14 mouse cellular contexts compared by ENCODE assay signal in the genomic region with DNA sequence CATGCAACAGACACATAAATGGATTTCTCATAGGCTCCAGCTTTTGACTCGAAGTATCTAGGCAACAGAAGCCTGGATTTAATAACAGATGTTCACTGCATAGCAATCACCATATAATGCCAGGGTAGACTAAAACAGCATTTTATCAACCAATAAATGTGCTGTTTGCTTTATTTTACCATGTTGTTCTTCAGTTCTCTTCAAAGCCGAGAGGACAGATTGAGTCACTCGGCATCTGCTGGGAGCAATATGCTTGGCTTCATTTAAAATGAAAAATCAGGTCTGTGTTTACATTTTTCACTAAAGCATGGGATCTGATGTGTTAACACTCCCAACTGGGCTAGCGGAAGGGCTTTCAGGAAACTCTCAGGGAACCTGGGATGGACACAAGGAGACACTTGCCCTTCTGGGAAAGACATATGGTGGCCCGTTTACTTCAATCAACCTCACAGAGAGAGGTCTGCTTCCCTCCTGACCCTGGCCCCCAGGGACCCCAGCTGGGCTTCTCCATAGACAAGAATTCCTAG.
DNase-seq lines count a peak whose midpoint lies in the region; ATAC-seq and TF ChIP-seq lines count a peak whose summit lies in the region.
"Had no signal": no experiment of that assay in that cellular context is flagged by ENCODE, and none has a peak within 500 bp of the region (broad histone marks: within the 10 kb centered on the region; RNA-seq: fewer than 3 reads in every experiment).

No protein-coding gene starts in this region.

- 23% methylated on average over 5 of the region's 5 CpGs for WGBS in hindbrain, embryonic 15.5 days
- WGBS in midbrain, postnatal 0 days: 19% methylated on average over 5 of the region's 5 CpGs
- WGBS in heart, embryonic 11.5 days (ENCODE audit: insufficient replicate concordance): 66% methylated on average over 5 of the region's 5 CpGs

- no peak for ATAC-seq in hindbrain, embryonic 15.5 days (ENCODE audit: low FRiP score, low read depth)
- ATAC-seq in midbrain, postnatal 0 days (ENCODE audit: low FRiP score): no peak
- ATAC-seq in heart, embryonic 11.5 days (replicated peaks; ENCODE audit: insufficient number of reproducible peaks, low FRiP score, low TSS enrichment): no peak
- ATAC-seq: CD4-positive, CD25-positive, alpha-beta regulatory T cell, adult 4 months; Patski had no signal

- TF ChIP-seq CTCF in left cerebral cortex, adult 2 months (IDR thresholded peaks at IDR 0.05): no peak
- no peak for TF ChIP-seq CTCF in midbrain, postnatal 0 days (IDR thresholded peaks at IDR 0.05)

- peak; percentile 19 to 33 for DNase-seq in left cerebral cortex, postnatal 25 days (ENCODE audit: low spot score in 2 of 2)
- no peak for DNase-seq in left cerebral cortex, adult 2 months (ENCODE audit: extremely low spot score in 1 of 2, low spot score in 2 of 2)
- DNase-seq in cerebellum, adult 8-10 months: peak; percentile 14
- peak; percentile 48 for DNase-seq in midbrain, postnatal 0 days (ENCODE audit: low spot score)
- no peak for DNase-seq in ovary, adult 18-20 months (ENCODE audit: low spot score)
- DNase-seq in ovary, postnatal 36 days (ENCODE audit: low spot score): no peak
- DNase-seq: adrenal gland, postnatal 14 days; heart, adult 2 months; thymus, postnatal 36 days had no signal

- H3K9me3 ChIP-seq in hindbrain, embryonic 15.5 days: no peaks in the 10 kb centered on the region
- no peaks in the 10 kb centered on the region for H3K9me3 ChIP-seq in midbrain, postnatal 0 days (ENCODE audit: low read length)
- no peaks in the 10 kb centered on the region for H3K9me3 ChIP-seq in heart, embryonic 11.5 days (replicated peaks; ENCODE audit: control insufficient read depth, low read length)
- H3K9me3 ChIP-seq: lung, embryonic 15.5 days had no signal

- no peak overlapping the region for H3K9ac ChIP-seq in hindbrain, embryonic 15.5 days
- no peak overlapping the region for H3K9ac ChIP-seq in midbrain, postnatal 0 days (replicated peaks; ENCODE audit: low read length, poor library complexity, severe bottlenecking)
- H3K9ac ChIP-seq in heart, embryonic 11.5 days (ENCODE audit: low read depth, low read length): no peak overlapping the region
- H3K9ac ChIP-seq: lung, embryonic 15.5 days had no signal

- H3K4me2 ChIP-seq in hindbrain, embryonic 15.5 days: no peak overlapping the region
- no peak overlapping the region for H3K4me2 ChIP-seq in midbrain, postnatal 0 days (ENCODE audit: low read depth, low read length, poor library complexity, severe bottlenecking)
- H3K4me2 ChIP-seq in heart, embryonic 11.5 days: no peak overlapping the region
- H3K4me2 ChIP-seq: lung, embryonic 15.5 days had no signal

- no peak overlapping the region for H3K4me3 ChIP-seq in left cerebral cortex, adult 2 months
- H3K4me3 ChIP-seq in hindbrain, embryonic 15.5 days: no peak overlapping the region
- no peak overlapping the region for H3K4me3 ChIP-seq in midbrain, postnatal 0 days (ENCODE audit: low read depth, low read length)
- H3K4me3 ChIP-seq in heart, embryonic 11.5 days (ENCODE audit: low read depth, low read length): no peak overlapping the region
- H3K4me3 ChIP-seq: heart, adult 2 months; lung, embryonic 15.5 days had no signal

- peaks cover 30% of the 10 kb centered on the region for H3K4me1 ChIP-seq in hindbrain, embryonic 15.5 days (replicated peaks)
- H3K4me1 ChIP-seq in midbrain, postnatal 0 days (ENCODE audit: insufficient read depth, low read length): no peaks in the 10 kb centered on the region; the same call in 1 of the 2 replicates
- no peaks in the 10 kb centered on the region for H3K4me1 ChIP-seq in heart, embryonic 11.5 days (ENCODE audit: control insufficient read depth, insufficient read depth, low read length)
- H3K4me1 ChIP-seq: lung, embryonic 15.5 days had no signal

- no peak overlapping the region for H3K27ac ChIP-seq in left cerebral cortex, adult 2 months
- H3K27ac ChIP-seq in hindbrain, embryonic 15.5 days (replicated peaks): peak overlapping the region; percentile 55
- H3K27ac ChIP-seq in midbrain, postnatal 0 days (ENCODE audit: low read depth, low read length): 0 out of 2 replicates have a peak overlapping the region, but pooled peaks have one; percentile 18
- no peak overlapping the region for H3K27ac ChIP-seq in heart, embryonic 11.5 days (ENCODE audit: low read depth, low read length)
- H3K27ac ChIP-seq: heart, adult 2 months; lung, embryonic 15.5 days had no signal

- no peaks in the 10 kb centered on the region for H3K27me3 ChIP-seq in hindbrain, embryonic 15.5 days
- no peaks in the 10 kb centered on the region for H3K27me3 ChIP-seq in midbrain, postnatal 0 days (ENCODE audit: insufficient read depth, low read length)
- H3K27me3 ChIP-seq in heart, embryonic 11.5 days (ENCODE audit: control insufficient read depth, insufficient read depth, low read length): no peaks in the 10 kb centered on the region
- H3K27me3 ChIP-seq: lung, embryonic 15.5 days had no signal

- intact Hi-C loops in left cerebral cortex, postnatal 25 days (cut with DNase I): no loop called here
- intact Hi-C loops in left cerebral cortex, adult 2 months (cut with DNase I): no loop called here

- H3K36me3 ChIP-seq in hindbrain, embryonic 15.5 days: no peaks in the 10 kb centered on the region
- no peaks in the 10 kb centered on the region for H3K36me3 ChIP-seq in midbrain, postnatal 0 days (ENCODE audit: insufficient read depth, low read length)
- H3K36me3 ChIP-seq in heart, embryonic 11.5 days (ENCODE audit: control insufficient read depth, insufficient read depth, low read length): no peaks in the 10 kb centered on the region
- H3K36me3 ChIP-seq: lung, embryonic 15.5 days had no signal

Comparison
In these comparisons a context has a peak if more than half of its experiments do, and no peak if none do; other contexts are left out.
1. DNase-seq: peak in left cerebral cortex, postnatal 25 days (2 of 2), cerebellum, adult 8-10 months (single experiment) and midbrain, postnatal 0 days (single experiment); none in left cerebral cortex, adult 2 months (0 of 2), ovary, adult 18-20 months (single experiment) and ovary, postnatal 36 days (single experiment).
2. H3K27ac ChIP-seq: peak in hindbrain, embryonic 15.5 days (single experiment) and midbrain, postnatal 0 days (single experiment); none in left cerebral cortex, adult 2 months (single experiment) and heart, embryonic 11.5 days (single experiment).